Mouse (Mus musculus) thymus, postnatal 14 days (tissue): ENCODE results near the gene Sh3glb1.
"Not testable (repeated sequence)": the region's sequence is repeated elsewhere in the genome, so short reads cannot be mapped to it uniquely, and the experiment has no call there.

Experiments used
- DNase-seq: peaks from one replicate; pipeline ENCODE4 v3.0.0; 2021

Gene Sh3glb1

GRCm38 (mm10) chr3:144719901-144720747 lies at the start of gene Sh3glb1:
Sh3glb1 (minus strand) TSS chr3:144720335.
- peak; percentile 97 for DNase-seq

GRCm38 (mm10) chr3:144765161-144765560 lies 45.0 kb upstream of the Sh3glb1 start:
- no peak for DNase-seq

- DNase-seq, result no peak
Measured at GRCm38 (mm10) chr3:144761454-144761853, 41.3 kb upstream of the Sh3glb1 start.

- no peak for DNase-seq
Measured at GRCm38 (mm10) chr3:144760592-144761309, 40.6 kb upstream of the Sh3glb1 start, which contains the start of gene Clca3a1. Clca3a1 (minus strand) TSS chr3:144760977.

GRCm38 (mm10) chr3:144759719-144760118 lies 39.6 kb upstream of the Sh3glb1 start:
- DNase-seq, result no peak

GRCm38 (mm10) chr3:144756103-144756502 lies 36.0 kb upstream of the Sh3glb1 start:
- DNase-seq, result not testable (repeated sequence)

- peak; percentile 20 for DNase-seq
Measured at GRCm38 (mm10) chr3:144753120-144753519, 33.0 kb upstream of the Sh3glb1 start.

- not testable (repeated sequence) for DNase-seq
Measured at GRCm38 (mm10) chr3:144749062-144749963, 29.2 kb upstream of the Sh3glb1 start.

- DNase-seq, result not testable (repeated sequence)
Measured at GRCm38 (mm10) chr3:144747706-144748105, 27.6 kb upstream of the Sh3glb1 start.

- not testable (repeated sequence) for DNase-seq
Measured at GRCm38 (mm10) chr3:144738396-144738795, 18.3 kb upstream of the Sh3glb1 start.

GRCm38 (mm10) chr3:144736831-144737230 lies 16.7 kb upstream of the Sh3glb1 start:
- DNase-seq, result peak; percentile 44

GRCm38 (mm10) chr3:144723455-144723854 lies 3.3 kb upstream of the Sh3glb1 start:
- DNase-seq, result peak; percentile 59

GRCm38 (mm10) chr3:144722566-144722965 lies 2.4 kb upstream of the Sh3glb1 start:
- not testable (repeated sequence) for DNase-seq

- DNase-seq, result no peak
Measured at GRCm38 (mm10) chr3:144721860-144722256, 1.7 kb upstream of the Sh3glb1 start.

- DNase-seq, result no peak
Measured at GRCm38 (mm10) chr3:144721077-144721859, 1.1 kb upstream of the Sh3glb1 start.

- peak; percentile 86 for DNase-seq
Measured at GRCm38 (mm10) chr3:144719088-144719900, 841 bp downstream of the Sh3glb1 start.

- no peak for DNase-seq
Measured at GRCm38 (mm10) chr3:144718706-144719087, 1.4 kb downstream of the Sh3glb1 start.

- no peak for DNase-seq
Measured at GRCm38 (mm10) chr3:144717835-144718234, 2.3 kb downstream of the Sh3glb1 start.

- DNase-seq, result no peak
Measured at GRCm38 (mm10) chr3:144717121-144717520, 3.0 kb downstream of the Sh3glb1 start.

- no peak for DNase-seq
Measured at GRCm38 (mm10) chr3:144715901-144716300, 4.2 kb downstream of the Sh3glb1 start.

GRCm38 (mm10) chr3:144715033-144715432 lies 5.1 kb downstream of the Sh3glb1 start:
- DNase-seq, result no peak
